Mouse (Mus musculus) adrenal gland, adult 18-20 months (tissue): ENCODE measurements around the gene Rrp1. TPM values are rescaled to one million over a fixed set of nuclear protein-coding genes. Genes with fewer than 3 reads are reported as not detected.

ENCODE experiments used
- DNase-seq, 2 experiments: peaks; one replicate each; pipeline ENCODE4 v3.0.0; 2021 to 2022; ENCODE audit warnings: low spot score in 2 of 2
- microRNA-seq, 2 experiments: library from miRNA; unstranded; fragments of <30 nt; microRNA quantifications; one replicate each; pipeline ENCODE4 v1.2.0; 2021; ENCODE audit warnings: borderline number of aligned reads in 2 of 2
- total RNA-seq, 2 experiments: library from RNA; stranded (reverse); gene quantifications; 1 replicate in 1 of 2; 2 replicates in 1 of 2; pipeline ENCODE4 v1.2.3; 2021

Gene Rrp1
- total RNA-seq, 2 experiments from 2014 or later, result 255 to 265 TPM

DNA sequence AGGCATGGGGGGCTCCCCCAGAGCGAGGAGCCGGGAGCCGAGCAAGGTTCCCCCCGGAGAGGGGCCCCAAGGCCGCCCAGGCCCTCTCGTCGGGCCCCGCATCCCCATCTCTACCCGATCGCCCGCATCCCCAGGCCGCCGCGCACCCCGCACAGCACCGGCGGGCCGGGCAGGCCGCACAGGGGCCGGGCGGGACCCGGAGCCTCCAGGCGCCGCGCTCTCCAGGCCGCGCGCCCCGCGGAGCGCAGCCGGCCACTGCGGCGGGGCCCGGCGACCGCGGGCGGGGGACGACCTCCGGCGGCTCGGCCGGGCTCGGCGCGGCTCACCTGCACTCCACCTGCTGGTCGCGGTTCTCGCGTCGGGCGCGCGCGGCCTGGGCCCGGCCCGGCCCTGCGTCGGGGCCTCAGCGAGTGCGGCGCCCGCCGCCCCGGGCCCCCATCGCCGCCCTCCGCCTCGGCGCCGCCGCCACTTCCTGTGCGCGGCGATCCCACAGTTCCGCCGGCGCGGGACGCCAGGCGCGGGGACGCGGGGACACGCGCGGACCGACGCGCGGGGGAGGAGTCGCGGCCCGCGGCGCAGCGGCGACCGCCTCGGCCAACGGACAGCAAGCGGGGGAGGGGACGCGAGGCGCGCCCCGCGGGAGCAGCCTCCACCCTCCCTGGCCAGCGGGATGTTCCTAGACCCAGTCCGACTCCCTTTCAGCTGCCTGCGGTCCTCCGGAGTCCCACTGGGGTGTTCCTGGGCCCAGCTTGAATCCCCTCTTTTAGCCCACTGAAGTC, 60.8 kb downstream of the Rrp1 start, which contains the start of gene Agpat3:
Gene Agpat3 (minus strand): TSS at position 603 of the 779 bp plus-strand sequence.
- DNase-seq, result peak; percentile 62 to 64

DNA sequence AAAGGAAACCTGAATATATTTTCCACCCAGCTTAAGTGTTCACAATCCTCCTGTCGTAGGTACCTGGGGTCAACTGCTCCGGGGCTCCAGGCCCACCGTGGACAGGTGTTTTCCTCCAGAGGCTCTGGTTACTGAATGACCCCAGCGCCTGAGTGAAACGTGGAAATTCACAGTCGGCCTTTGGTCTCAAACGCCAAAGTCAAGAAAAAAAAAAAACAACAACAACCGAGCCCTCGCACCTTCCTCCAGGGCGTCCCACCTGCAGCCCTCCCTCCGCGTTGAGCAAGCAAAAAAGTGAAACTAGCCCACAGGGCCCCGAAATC, 61.3 kb downstream of the Rrp1 start:
- no peak for DNase-seq

DNA sequence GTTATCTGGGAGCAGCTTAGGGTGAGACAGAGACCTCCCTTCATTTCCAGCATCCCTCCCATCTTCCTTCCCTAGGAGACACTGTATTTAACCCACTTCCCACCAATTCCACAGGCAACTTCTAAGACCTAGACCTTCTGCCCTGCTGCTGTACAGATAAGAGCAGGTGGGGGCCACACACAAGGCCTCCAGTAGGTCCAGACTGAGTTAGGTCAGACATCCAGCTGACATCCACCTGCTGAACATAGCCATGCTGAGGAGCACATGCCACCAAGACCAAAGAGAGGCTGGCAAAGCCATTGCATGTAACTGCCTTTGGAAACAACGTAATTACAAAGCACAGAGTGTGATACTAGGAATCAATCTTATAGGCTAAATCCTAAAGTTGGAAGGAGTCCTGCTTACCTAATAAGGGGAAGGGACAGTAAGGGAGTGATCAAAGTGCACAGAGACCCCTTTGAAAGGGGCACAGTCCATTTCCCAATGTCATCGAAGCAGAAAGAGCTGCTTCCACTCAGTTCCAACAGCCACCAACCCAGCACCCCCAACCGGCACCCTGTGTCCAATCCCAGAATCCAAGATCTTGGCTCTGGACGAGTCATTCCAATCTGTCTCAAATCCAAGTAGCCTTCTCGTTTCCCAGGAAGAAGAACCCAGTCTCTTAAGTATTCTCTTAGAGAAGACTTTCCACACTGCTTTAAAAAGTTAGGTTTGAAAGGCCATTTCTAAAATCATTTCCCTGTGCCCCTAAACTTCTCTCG, 61.9 kb downstream of the Rrp1 start:
- DNase-seq, result no peak

Small RNAs within 50 kb of the gene (microRNA-seq; reads per million reads assigned to microRNA genes)
- gene Mir6410 (0 reads per million in 2 experiments), gene Mir6907 (0.61 to 0.95 reads per million in 2 experiments), gene Mir6908 (0 to 1.8 reads per million in 2 experiments)

Other genes starting within 250 kb of the Rrp1 start
- gene D10Jhu81e, start 243.3 kb downstream of the Rrp1 start, total RNA-seq, result 100 to 1,000 TPM; 275 to 312 TPM
- gene Pwp2, start 227.9 kb downstream of the Rrp1 start, total RNA-seq, result 10 to 100 TPM; 17.9 to 21.4 TPM
- 10 to 100 TPM; 44.2 to 53.2 TPM for gene Trappc10, start 168.4 kb downstream of the Rrp1 start, total RNA-seq
- 100 to 1,000 TPM; 289 to 343 TPM for gene Agpat3, start 60.6 kb downstream of the Rrp1 start, total RNA-seq
- gene Cstb, start 12.6 kb upstream of the Rrp1 start, total RNA-seq, result 100 to 1,000 TPM; 317 to 349 TPM
- gene Pdxk, start 51.9 kb upstream of the Rrp1 start, total RNA-seq, result 10 to 100 TPM; 25.8 to 35.9 TPM
- gene Olfr1358, start 104.4 kb upstream of the Rrp1 start, total RNA-seq, result not detected
- gene Ilvbl, start 161.3 kb upstream of the Rrp1 start, total RNA-seq, result 10 to 100 TPM; 46.4 to 47.0 TPM
- gene Syde1, start 178.9 kb upstream of the Rrp1 start, total RNA-seq, result 10 to 100 TPM; 25.2 to 32.3 TPM
- not detected for gene Olfr1357, start 205.0 kb upstream of the Rrp1 start, total RNA-seq